Mouse (Mus musculus): ENCODE measurements around the gene Zfp174. TPM values are rescaled to one million over a fixed set of nuclear protein-coding genes. Genes with fewer than 3 reads are reported as not detected.
A peak's percentile ranks its signal among the peaks of the same experiment; 100 is the strongest.
"Not testable (repeated sequence)": the region's sequence is repeated elsewhere in the genome, so short reads cannot be mapped to it uniquely, and the experiment has no call there.

The Zfp174 gene
- 1 to 10 TPM; 1.7 to 1.9 TPM for total RNA-seq (2021)
- long read RNA-seq, experiment 1, full-length matches to known transcripts, result 3 of 3 reads
- long read RNA-seq, experiment 1, partial matches to known transcripts, result 0 of 3 reads
- long read RNA-seq, experiment 1, other reads (novel, unspliced or antisense), result 0 of 3 reads
- long read RNA-seq, experiment 2, full-length matches to known transcripts, result 1 of 3 reads
- long read RNA-seq, experiment 2, partial matches to known transcripts, result 0 of 3 reads
- long read RNA-seq, experiment 2, other reads (novel, unspliced or antisense), result 2 of 3 reads

GRCm38 (mm10) chr16:3846711-3847518 lies at the start of gene Zfp174:
Gene Zfp174, plus strand, starts transcription at chr16:3847268.
- DNase-seq (ENCODE audit: low spot score), result peak; percentile 98

DNA sequence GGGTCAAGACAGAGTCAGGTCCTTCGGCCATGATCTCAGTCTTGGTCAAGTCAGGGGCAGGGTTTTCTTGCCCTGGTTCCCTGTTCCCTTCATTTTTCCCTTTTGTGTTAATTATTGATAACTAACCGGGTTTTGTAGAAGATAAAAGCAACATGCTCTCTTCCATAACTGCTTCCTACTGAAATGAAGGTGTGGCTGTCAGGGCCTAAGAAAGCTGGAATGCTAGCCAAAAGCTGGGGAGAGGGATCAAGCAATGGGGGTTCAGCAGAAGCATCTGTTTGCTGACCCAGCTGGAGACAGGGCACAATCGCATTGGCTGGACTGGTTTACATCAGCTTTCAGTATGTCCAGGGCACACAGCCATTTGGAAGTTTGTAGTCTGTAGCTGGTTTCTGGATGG lies 38.9 kb upstream of the Zfp174 start:
- DNase-seq (ENCODE audit: low spot score), result no peak

- not testable (repeated sequence) for DNase-seq (ENCODE audit: low spot score)
Observed at GRCm38 (mm10) chr16:3814667-3815066, 32.4 kb upstream of the Zfp174 start.

DNA sequence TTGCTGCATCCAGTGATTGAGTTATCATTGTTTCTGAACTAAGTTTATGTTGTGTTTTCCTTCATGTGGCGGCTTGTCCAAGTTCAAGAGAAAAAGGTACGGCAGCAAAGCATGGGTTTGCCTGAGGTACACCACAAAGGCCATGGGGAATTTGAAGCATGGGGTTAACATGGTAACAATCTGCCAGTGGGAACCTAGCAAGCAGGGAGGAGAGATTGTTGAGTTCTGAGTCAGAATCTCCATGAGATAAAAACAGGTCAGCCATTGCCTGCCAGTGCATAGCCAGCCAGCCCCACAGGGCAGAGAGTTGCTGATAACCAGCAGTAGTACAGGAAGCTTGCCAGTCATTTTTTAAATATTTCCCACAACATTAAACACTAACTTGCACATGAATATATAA lies 26.9 kb upstream of the Zfp174 start:
- no peak for DNase-seq (ENCODE audit: low spot score)

DNA sequence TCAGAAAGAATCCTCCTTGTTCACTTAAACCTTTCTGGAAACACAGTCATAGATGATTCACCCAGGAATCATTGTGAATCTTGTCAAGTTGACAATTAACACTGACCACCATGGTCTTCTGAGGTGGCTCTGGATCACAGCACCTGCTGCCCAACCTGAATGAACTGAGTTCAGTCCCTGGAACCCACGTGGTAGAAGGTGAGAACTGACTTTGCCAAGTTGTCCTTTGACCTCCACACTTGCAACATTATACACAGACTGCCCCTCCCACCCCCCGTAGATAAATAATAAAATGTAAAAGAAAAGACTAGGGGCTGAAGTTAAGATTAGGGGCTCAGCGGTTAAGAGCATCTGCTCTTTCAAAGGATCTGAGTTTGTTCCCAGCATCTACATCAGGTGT lies 19.0 kb upstream of the Zfp174 start:
- DNase-seq (ENCODE audit: low spot score), result no peak

DNA sequence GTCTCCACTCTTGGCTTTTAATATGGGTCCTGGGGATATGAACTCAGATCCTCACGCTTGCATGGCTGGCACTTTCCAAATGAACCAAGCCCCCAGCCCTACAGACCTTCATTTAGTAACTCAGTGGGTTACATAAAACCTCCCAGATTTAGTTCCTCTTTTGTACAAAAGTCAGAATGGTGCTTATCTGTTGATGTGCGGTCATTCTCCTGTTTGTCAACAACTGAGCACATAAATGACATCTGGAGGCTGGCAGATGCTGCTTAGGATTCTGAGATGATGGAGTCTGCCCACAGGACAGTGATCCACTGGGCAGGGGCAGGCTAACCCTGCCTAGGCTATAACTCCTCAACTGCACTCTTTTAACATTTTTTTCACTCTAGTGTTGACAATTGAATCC lies 17.3 kb upstream of the Zfp174 start:
- DNase-seq (ENCODE audit: low spot score), result no peak

DNA sequence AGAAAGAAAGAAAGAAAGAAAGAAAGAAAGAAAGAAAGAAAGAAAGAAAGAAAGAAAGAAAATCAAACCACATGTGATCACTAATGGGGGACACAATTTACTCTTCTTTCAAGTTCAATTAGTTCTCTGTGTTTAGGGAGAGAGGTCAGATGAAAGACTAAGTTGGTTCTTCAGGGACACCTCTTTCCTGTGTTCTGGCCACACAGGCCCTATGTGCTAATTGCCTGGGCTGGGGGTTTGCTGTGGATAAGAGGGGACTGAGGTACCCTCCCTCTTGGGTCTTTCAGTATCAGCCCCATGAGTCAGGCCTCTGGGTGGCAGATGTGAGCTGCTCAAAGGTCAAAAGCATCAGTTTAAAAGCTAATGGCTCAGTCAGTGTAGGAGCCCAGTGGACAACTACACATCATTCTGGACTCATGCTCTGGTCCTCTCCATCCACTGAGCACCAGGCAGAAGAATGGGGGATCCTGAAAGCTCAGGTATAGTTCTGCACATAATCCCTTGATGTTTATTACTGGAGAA lies 16.4 kb upstream of the Zfp174 start, which contains the start of gene Olfr15:
Gene Olfr15 (plus strand): TSS at position 291 of the 522 bp plus-strand sequence.
- no peak for DNase-seq (ENCODE audit: low spot score)

GRCm38 (mm10) chr16:3835461-3835860 lies 11.6 kb upstream of the Zfp174 start:
- no peak for DNase-seq (ENCODE audit: low spot score)

DNA sequence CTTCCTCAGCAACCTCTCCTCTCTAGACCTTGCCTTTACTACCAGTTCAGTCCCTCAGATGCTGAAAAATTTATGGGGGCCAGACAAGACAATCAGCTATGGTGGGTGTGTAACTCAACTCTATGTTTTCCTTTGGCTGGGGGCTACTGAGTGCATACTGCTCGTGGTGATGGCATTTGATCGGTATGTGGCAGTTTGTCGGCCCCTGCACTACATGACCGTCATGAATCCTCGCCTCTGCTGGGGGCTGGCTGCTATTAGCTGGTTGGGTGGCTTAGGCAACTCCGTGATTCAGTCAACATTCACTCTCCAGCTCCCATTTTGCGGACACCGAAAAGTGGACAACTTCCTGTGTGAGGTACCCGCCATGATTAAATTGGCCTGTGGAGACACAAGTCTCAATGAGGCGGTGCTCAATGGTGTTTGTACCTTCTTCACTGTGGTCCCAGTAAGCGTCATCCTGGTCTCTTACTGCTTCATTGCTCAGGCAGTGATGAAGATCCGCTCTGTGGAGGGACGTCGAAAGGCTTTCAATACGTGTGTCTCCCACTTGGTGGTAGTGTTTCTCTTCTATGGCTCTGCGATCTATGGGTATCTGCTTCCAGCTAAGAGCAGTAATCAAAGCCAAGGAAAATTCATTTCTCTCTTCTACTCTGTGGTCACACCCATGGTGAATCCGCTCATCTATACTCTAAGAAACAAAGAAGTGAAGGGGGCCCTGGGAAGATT lies 7.7 kb upstream of the Zfp174 start:
- DNase-seq (ENCODE audit: low spot score), result no peak

DNA sequence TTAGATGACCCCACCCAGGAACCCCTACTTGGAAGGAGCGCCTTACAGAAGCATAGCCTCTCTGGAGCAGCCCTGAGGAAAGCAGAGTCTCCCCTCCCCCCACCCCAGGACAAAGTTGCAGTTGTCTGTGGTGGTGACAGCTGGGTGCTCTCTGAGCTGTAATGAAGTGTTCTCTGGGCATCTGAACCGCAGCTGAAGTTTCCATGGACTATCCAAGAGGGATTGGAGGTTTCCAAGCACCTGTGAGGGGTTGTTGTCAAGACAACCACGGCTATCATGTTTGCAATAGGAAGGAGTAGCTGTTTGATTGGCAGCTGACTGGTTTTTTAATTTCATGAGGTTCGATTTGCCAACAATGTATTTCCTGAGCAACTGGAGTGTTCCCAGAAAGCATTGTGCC lies 4.1 kb upstream of the Zfp174 start:
- DNase-seq (ENCODE audit: low spot score), result no peak

DNA sequence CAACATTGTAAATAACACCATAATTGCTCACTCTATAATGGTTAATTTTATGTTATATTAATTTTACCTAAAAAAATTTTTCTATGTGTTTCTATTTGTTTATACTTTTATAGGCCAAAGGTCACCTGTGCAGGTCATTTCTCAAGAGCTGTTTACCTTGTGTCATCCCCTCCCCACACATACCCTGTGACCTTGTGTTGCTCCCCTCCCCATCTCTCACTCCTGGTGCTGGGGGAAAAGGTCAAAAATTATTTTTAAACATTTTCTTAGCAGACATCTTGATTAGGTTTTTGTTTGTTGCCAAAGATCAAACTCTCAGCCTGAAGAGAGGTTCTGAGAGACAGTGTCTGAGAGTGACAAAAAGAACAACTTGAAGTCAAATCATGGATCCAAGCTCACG lies 3.3 kb upstream of the Zfp174 start:
- DNase-seq (ENCODE audit: low spot score), result no peak

DNA sequence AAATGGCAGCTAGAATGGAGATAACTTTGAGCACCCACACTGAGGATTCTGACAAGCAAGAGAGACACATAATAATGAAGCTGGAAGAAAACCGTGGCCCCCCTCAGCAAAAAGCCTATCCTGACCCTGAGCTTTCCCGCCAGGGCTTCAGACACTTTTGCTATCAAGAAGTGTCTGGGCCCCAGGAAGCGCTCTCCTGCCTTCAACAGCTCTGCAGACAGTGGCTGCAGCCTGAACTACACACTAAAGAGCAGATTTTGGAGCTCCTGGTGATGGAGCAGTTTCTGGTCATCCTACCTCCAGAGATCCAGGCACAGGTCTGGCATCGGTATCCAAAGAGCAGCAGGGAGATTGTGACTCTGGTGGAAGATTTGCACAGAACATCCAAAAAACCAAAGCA lies 803 bp downstream of the Zfp174 start:
- no peak for DNase-seq (ENCODE audit: low spot score)

GRCm38 (mm10) chr16:3848416-3848815 lies 1.3 kb downstream of the Zfp174 start:
- DNase-seq (ENCODE audit: low spot score), result no peak

DNA sequence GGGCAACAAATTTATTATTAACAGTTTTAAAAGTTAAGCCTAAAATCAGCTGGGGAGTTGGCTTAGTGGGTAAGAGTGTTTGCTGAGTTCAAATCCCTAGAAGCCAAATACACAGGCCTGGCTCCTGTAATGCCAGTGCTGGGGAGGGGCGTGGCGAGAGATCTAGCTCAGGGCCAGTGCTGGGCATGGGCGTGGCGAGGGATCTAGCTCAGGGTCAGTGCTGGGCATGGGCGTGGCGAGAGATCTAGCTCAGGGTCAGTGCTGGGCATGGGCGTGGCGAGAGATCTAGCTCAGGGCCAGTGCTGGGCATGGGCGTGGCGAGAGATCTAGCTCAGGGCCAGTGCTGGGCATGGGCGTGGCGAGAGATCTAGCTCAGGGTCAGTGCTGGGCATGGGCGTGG lies 4.2 kb downstream of the Zfp174 start:
- not testable (repeated sequence) for DNase-seq (ENCODE audit: low spot score)

- no peak for DNase-seq (ENCODE audit: low spot score)
Observed at GRCm38 (mm10) chr16:3852586-3852985, 5.5 kb downstream of the Zfp174 start.

DNA sequence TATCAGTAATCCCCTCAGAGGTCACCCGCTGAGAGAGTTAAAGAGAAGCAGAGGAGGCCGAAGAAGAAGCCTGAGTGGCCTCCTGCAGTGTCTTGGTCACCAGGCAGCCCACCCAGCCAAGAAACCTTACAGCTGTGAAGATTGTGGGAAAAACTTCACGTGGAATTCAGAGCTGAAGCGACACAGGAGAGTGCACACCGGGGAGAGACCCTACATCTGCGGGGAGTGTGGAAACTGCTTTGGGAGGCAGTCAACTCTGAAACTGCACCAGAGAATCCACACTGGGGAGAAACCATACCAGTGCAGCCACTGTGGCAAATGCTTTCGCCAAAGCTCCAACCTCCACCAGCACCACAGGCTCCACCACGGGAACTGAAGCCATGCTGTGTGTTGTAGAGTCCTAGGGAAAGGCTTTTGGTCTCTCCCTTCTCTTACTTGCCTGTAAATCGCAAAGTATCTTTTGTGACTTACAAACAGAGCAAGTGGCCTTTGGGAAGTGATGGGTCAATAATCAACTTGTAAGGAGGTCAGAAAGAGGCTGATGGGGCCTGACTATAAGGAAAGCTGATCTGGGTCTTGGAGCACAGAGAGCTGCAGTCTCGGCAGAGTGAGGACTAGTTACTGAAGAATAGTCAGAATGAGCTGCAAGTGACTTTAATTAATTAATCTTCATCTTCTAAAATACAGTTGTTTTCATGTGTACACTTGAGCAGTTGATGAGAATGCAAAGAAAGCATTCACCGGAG lies 7.5 kb downstream of the Zfp174 start:
- no peak for DNase-seq (ENCODE audit: low spot score)

- DNase-seq (ENCODE audit: low spot score), result no peak
Observed at GRCm38 (mm10) chr16:3855776-3856175, 8.7 kb downstream of the Zfp174 start.

DNA sequence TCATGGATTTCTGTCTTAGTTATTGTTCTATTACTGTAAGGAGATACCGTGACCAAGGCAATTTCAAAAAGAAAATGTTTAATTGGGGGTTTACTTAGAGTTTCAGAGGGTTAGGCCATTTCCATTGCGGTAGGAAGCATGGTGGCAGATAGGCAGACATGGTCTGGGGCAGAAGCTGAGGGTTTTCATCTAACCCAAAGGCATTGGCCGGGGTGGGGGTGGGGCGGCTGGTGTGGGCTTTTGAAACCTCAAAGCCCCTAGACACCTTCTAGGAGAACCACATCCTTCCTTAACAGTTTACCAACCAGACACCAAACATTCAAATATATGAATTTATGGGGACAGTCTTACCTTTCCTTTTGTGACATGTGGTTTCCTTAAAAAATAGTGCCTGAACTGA lies 12.2 kb downstream of the Zfp174 start:
- no peak for DNase-seq (ENCODE audit: low spot score)

DNA sequence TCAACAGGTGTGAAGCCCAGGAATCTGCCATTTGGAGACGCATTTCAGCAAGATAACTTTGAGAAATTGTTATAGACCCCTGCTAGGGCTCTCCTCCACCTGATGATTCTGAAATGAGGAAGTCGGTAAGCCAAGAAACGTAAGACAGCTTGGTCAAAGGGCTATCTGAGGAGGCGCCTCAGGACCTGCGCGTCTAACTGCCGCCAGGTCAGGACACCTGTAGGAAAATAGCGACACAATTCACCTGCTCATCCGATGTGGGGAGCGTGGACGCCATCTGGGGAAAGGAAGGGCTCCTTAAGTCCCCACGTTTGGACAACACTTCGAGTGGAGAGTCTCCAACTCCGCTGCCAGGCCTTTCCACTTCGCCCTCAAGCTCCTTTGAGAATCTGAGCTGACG lies 24.7 kb downstream of the Zfp174 start:
- DNase-seq (ENCODE audit: low spot score), result no peak

DNA sequence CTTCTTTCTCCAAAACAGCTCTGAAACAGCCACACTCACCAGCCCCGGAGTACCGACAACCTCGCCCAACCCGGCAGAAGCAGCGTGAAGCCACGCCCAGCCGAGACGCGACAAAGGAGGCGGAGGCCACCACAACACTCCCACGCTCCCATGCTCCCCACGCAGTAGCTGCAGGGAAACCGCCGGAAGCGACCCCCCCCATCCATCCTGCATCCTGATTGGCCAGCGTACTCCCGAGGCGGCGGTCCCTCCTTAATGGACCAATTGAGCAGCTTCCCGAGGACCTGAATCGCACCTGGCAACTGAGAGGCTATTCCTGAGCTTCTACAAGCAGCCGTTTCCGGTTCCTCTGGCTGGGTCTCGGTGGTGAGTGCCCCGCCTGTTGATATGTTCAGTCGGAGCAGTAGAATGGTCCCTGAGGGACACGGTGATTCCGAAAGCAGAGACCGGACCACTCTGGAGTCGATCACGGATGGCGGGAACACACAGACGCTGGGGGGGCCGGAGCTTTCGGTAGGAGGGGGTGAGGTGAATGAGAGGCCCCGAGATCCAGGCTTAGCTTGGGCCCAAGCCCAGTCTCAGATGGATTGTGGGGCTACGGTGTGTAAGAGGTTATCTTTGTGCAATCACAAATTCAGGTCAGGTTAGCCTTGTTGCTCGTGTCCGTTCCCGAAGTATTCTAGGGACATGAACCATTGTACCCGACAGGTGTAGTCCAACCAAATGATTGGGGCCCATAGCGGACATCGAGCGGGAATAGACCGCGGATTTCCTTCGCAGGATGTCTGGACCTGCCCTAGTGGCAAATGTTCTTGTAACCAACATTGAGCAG lies 25.4 kb downstream of the Zfp174 start, which contains the start of gene Naa60:
Gene Naa60 (plus strand): TSS at position 160 of the 832 bp plus-strand sequence.
- DNase-seq (ENCODE audit: low spot score), result peak; percentile 86
